Comparison of ENCODE assay signal across 8 mouse cellular contexts in genomic region chr4:106936741-106937140, GRCm38 (mm10). TPM values are rescaled to one million over a fixed set of nuclear protein-coding genes. Genes with fewer than 3 reads are reported as not detected.
DNase-seq lines count a peak whose midpoint lies in the region; ATAC-seq lines count a peak whose summit lies in the region.

No protein-coding gene starts in this region.

- H3K4me3 ChIP-seq in hindbrain, embryonic 12.5 days: no peak overlapping the region
- no peak overlapping the region for H3K4me3 ChIP-seq in midbrain, embryonic 11.5 days (ENCODE audit: low read depth, low read length)

- H3K9ac ChIP-seq in hindbrain, embryonic 12.5 days: peak overlapping the region; percentile 52
- H3K9ac ChIP-seq in midbrain, embryonic 11.5 days (ENCODE audit: low read length): peak overlapping the region; percentile 85

- H3K27ac ChIP-seq in hindbrain, embryonic 12.5 days: peak overlapping the region; percentile 87
- peak overlapping the region; percentile 99 for H3K27ac ChIP-seq in midbrain, embryonic 11.5 days (ENCODE audit: low read depth, low read length)

- 0 out of 2 replicates have a peak, but pooled peaks have one; percentile 11 for ATAC-seq in hindbrain, embryonic 12.5 days (ENCODE audit: low FRiP score)
- peak; percentile 76 for ATAC-seq in midbrain, embryonic 11.5 days (ENCODE audit: low FRiP score)
- no peak for ATAC-seq in frontal cortex, adult (ENCODE audit: low TSS enrichment)

- peaks cover 26% of the 10 kb centered on the region for H3K36me3 ChIP-seq in hindbrain, embryonic 12.5 days
- H3K36me3 ChIP-seq in midbrain, embryonic 11.5 days (ENCODE audit: control insufficient read depth, insufficient read depth, low read length): peaks cover 2% of the 10 kb centered on the region

- DNase-seq in cerebellum, adult 9-11 months: peak; percentile 50
- no peak for DNase-seq in cerebellum, postnatal 14 days
- peak; percentile 83 for DNase-seq in embryo, embryonic 10 days (ENCODE audit: low spot score)
- DNase-seq in midbrain, embryonic 11.5 days (ENCODE audit: low spot score, missing footprints): peak; percentile 98
- DNase-seq in layer of hippocampus, adult 11-12 months (ENCODE audit: low spot score): no peak
- DNase-seq in left cerebral cortex, adult 9 months (ENCODE audit: low spot score in 2 of 2): no peak

- H3K4me2 ChIP-seq in hindbrain, embryonic 12.5 days (replicated peaks): peak overlapping the region; percentile 24
- H3K4me2 ChIP-seq in midbrain, embryonic 11.5 days: peak overlapping the region; percentile 30

- peaks cover 97% of the 10 kb centered on the region for H3K4me1 ChIP-seq in hindbrain, embryonic 12.5 days
- H3K4me1 ChIP-seq in midbrain, embryonic 11.5 days (ENCODE audit: control insufficient read depth, insufficient read depth, low read length): peaks cover 82% of the 10 kb centered on the region

- H3K9me3 ChIP-seq in hindbrain, embryonic 12.5 days (replicated peaks): no peaks in the 10 kb centered on the region
- no peaks in the 10 kb centered on the region for H3K9me3 ChIP-seq in midbrain, embryonic 11.5 days (ENCODE audit: control insufficient read depth, low read length)

- 6% methylated on average over 7 of the region's 8 CpGs for WGBS in hindbrain, embryonic 12.5 days
- WGBS in midbrain, embryonic 11.5 days: 3% methylated on average over 8 of the region's 8 CpGs

- no peaks in the 10 kb centered on the region for H3K27me3 ChIP-seq in hindbrain, embryonic 12.5 days
- no peaks in the 10 kb centered on the region for H3K27me3 ChIP-seq in midbrain, embryonic 11.5 days (ENCODE audit: control insufficient read depth, insufficient read depth, low read length)

RNA-seq across cellular contexts. Expression of gene Ssbp3, which starts 26.2 kb away (rescaled TPM):
- 285 and 302 TPM in 2 replicates for polyA plus RNA-seq in hindbrain, embryonic 12.5 days (2016; fragmentation: Nextera tagmentation; extraction: Ambion mirVana)
- 124 and 132 TPM in 2 replicates for polyA plus RNA-seq in midbrain, embryonic 11.5 days (2014; fragmentation: Nextera tagmentation; extraction: Ambion mirVana)

Comparison
In these comparisons a context has a peak if more than half of its experiments do, and no peak if none do; other contexts are left out.
1. DNase-seq: peak in cerebellum, adult 9-11 months (single experiment), embryo, embryonic 10 days (single experiment) and midbrain, embryonic 11.5 days (single experiment); none in cerebellum, postnatal 14 days (0 of 2), layer of hippocampus, adult 11-12 months (single experiment) and left cerebral cortex, adult 9 months (0 of 2).